Mouse (Mus musculus): ENCODE results near the gene Grap.

Gene Grap

GRCm38 (mm10) chr11:61657432-61657831 is 4.4 kb downstream of the Grap start:
- H3K4me1 ChIP-seq (replicated peaks; ENCODE audit: low read depth, low read length): peaks cover 13% of the 10 kb centered on the region
- no peak overlapping the region for H3K4me3 ChIP-seq (replicated peaks; ENCODE audit: low read length)
- peaks cover 52% of the 10 kb centered on the region for H3K27me3 ChIP-seq (ENCODE audit: insufficient read depth, low read length)
- no peaks in the 10 kb centered on the region for H3K36me3 ChIP-seq (ENCODE audit: insufficient read depth, low read length)
- TF ChIP-seq CTCF (conservative IDR thresholded peaks at IDR 0.05; ENCODE audit: low read length) (no peak), POU5F1 (IDR thresholded peaks at IDR 0.05; ENCODE audit: borderline replicate concordance, low read length) (no peak), NANOG (IDR thresholded peaks at IDR 0.05; ENCODE audit: borderline replicate concordance, low read length) (no peak)
- H3K9me3 ChIP-seq (ENCODE audit: low read length): no peaks in the 10 kb centered on the region

- Histone ChIP-seq H3K4me3 (replicated peaks; ENCODE audit: low read length) (no peak overlapping the region), H3K36me3 (ENCODE audit: insufficient read depth, low read length) (no peaks in the 10 kb centered on the region), H3K4me1 (replicated peaks; ENCODE audit: low read depth, low read length) (peaks cover 13% of the 10 kb centered on the region), H3K27me3 (ENCODE audit: insufficient read depth, low read length) (peaks cover 49% of the 10 kb centered on the region), H3K9me3 (ENCODE audit: low read length) (no peaks in the 10 kb centered on the region)
- TF ChIP-seq CTCF (conservative IDR thresholded peaks at IDR 0.05; ENCODE audit: low read length): no peak
- no peak for TF ChIP-seq POU5F1 (IDR thresholded peaks at IDR 0.05; ENCODE audit: borderline replicate concordance, low read length)
- no peak for TF ChIP-seq NANOG (IDR thresholded peaks at IDR 0.05; ENCODE audit: borderline replicate concordance, low read length)
Measured at GRCm38 (mm10) chr11:61658360-61658922, 5.4 kb downstream of the Grap start.

- Histone ChIP-seq H3K27me3 (ENCODE audit: insufficient read depth, low read length) (peaks cover 49% of the 10 kb centered on the region), H3K4me3 (replicated peaks; ENCODE audit: low read length) (no peak overlapping the region), H3K36me3 (ENCODE audit: insufficient read depth, low read length) (no peaks in the 10 kb centered on the region), H3K9me3 (ENCODE audit: low read length) (no peaks in the 10 kb centered on the region), H3K4me1 (replicated peaks; ENCODE audit: low read depth, low read length) (peaks cover 13% of the 10 kb centered on the region)
- TF ChIP-seq CTCF (conservative IDR thresholded peaks at IDR 0.05; ENCODE audit: low read length): no peak
- no peak for TF ChIP-seq NANOG (IDR thresholded peaks at IDR 0.05; ENCODE audit: borderline replicate concordance, low read length)
- no peak for TF ChIP-seq POU5F1 (IDR thresholded peaks at IDR 0.05; ENCODE audit: borderline replicate concordance, low read length)
Measured at GRCm38 (mm10) chr11:61659011-61659858, 6.2 kb downstream of the Grap start.

GRCm38 (mm10) chr11:61660001-61660400 is 6.9 kb downstream of the Grap start:
- Histone ChIP-seq H3K4me3 (replicated peaks; ENCODE audit: low read length) (no peak overlapping the region), H3K36me3 (ENCODE audit: insufficient read depth, low read length) (no peaks in the 10 kb centered on the region), H3K27me3 (ENCODE audit: insufficient read depth, low read length) (peaks cover 42% of the 10 kb centered on the region), H3K4me1 (replicated peaks; ENCODE audit: low read depth, low read length) (peaks cover 13% of the 10 kb centered on the region), H3K9me3 (ENCODE audit: low read length) (no peaks in the 10 kb centered on the region)
- TF ChIP-seq CTCF (conservative IDR thresholded peaks at IDR 0.05; ENCODE audit: low read length) (no peak), POU5F1 (IDR thresholded peaks at IDR 0.05; ENCODE audit: borderline replicate concordance, low read length) (no peak), NANOG (IDR thresholded peaks at IDR 0.05; ENCODE audit: borderline replicate concordance, low read length) (no peak)

- Histone ChIP-seq H3K27me3 (ENCODE audit: insufficient read depth, low read length) (peaks cover 42% of the 10 kb centered on the region), H3K4me1 (replicated peaks; ENCODE audit: low read depth, low read length) (peaks cover 13% of the 10 kb centered on the region), H3K9me3 (ENCODE audit: low read length) (no peaks in the 10 kb centered on the region), H3K4me3 (replicated peaks; ENCODE audit: low read length) (no peak overlapping the region), H3K36me3 (ENCODE audit: insufficient read depth, low read length) (no peaks in the 10 kb centered on the region)
- no peak for TF ChIP-seq NANOG (IDR thresholded peaks at IDR 0.05; ENCODE audit: borderline replicate concordance, low read length)
- no peak for TF ChIP-seq CTCF (conservative IDR thresholded peaks at IDR 0.05; ENCODE audit: low read length)
- TF ChIP-seq POU5F1 (IDR thresholded peaks at IDR 0.05; ENCODE audit: borderline replicate concordance, low read length): no peak
Measured at GRCm38 (mm10) chr11:61660806-61661392, 7.8 kb downstream of the Grap start.

GRCm38 (mm10) chr11:61662189-61662588 is 9.1 kb downstream of the Grap start:
- Histone ChIP-seq H3K27me3 (ENCODE audit: insufficient read depth, low read length) (peaks cover 44% of the 10 kb centered on the region), H3K4me1 (replicated peaks; ENCODE audit: low read depth, low read length) (peaks cover 5% of the 10 kb centered on the region; the same call in 1 of the 2 replicates), H3K4me3 (replicated peaks; ENCODE audit: low read length) (no peak overlapping the region), H3K9me3 (ENCODE audit: low read length) (no peaks in the 10 kb centered on the region), H3K36me3 (ENCODE audit: insufficient read depth, low read length) (no peaks in the 10 kb centered on the region)
- no peak for TF ChIP-seq NANOG (IDR thresholded peaks at IDR 0.05; ENCODE audit: borderline replicate concordance, low read length)
- TF ChIP-seq CTCF (conservative IDR thresholded peaks at IDR 0.05; ENCODE audit: low read length): no peak
- no peak for TF ChIP-seq POU5F1 (IDR thresholded peaks at IDR 0.05; ENCODE audit: borderline replicate concordance, low read length)

GRCm38 (mm10) chr11:61665401-61665800 is 12.3 kb downstream of the Grap start:
- Histone ChIP-seq H3K27me3 (ENCODE audit: insufficient read depth, low read length) (peaks cover 53% of the 10 kb centered on the region), H3K36me3 (ENCODE audit: insufficient read depth, low read length) (no peaks in the 10 kb centered on the region), H3K4me1 (replicated peaks; ENCODE audit: low read depth, low read length) (peaks cover 9% of the 10 kb centered on the region), H3K4me3 (replicated peaks; ENCODE audit: low read length) (no peak overlapping the region), H3K9me3 (ENCODE audit: low read length) (no peaks in the 10 kb centered on the region)
- TF ChIP-seq CTCF (conservative IDR thresholded peaks at IDR 0.05; ENCODE audit: low read length) (no peak), POU5F1 (IDR thresholded peaks at IDR 0.05; ENCODE audit: borderline replicate concordance, low read length) (no peak), NANOG (IDR thresholded peaks at IDR 0.05; ENCODE audit: borderline replicate concordance, low read length) (no peak)

- H3K27me3 ChIP-seq (ENCODE audit: insufficient read depth, low read length): peaks cover 55% of the 10 kb centered on the region
- peaks cover 13% of the 10 kb centered on the region for H3K4me1 ChIP-seq (replicated peaks; ENCODE audit: low read depth, low read length)
- TF ChIP-seq CTCF (conservative IDR thresholded peaks at IDR 0.05; ENCODE audit: low read length) (peak; percentile 64), POU5F1 (IDR thresholded peaks at IDR 0.05; ENCODE audit: borderline replicate concordance, low read length) (no peak)
- no peaks in the 10 kb centered on the region for H3K9me3 ChIP-seq (ENCODE audit: low read length)
- H3K4me3 ChIP-seq (replicated peaks; ENCODE audit: low read length): no peak overlapping the region
- H3K36me3 ChIP-seq (ENCODE audit: insufficient read depth, low read length): no peaks in the 10 kb centered on the region
Measured at GRCm38 (mm10) chr11:61665991-61666799, 13.1 kb downstream of the Grap start.
